Mouse (Mus musculus) forebrain, postnatal 0 days (tissue): ENCODE measurements around the gene Bex3. TPM values are rescaled to one million over a fixed set of nuclear protein-coding genes. Genes with fewer than 3 reads are reported as not detected.
A peak's percentile ranks its signal among the peaks of the same experiment; 100 is the strongest.

Experiments
- ATAC-seq: fragments of 200-750 bp; cut with Nextera tagmentation; 2 replicates; pipeline ENCODE4 v1.8.0; 2017; ENCODE audit warnings: mild to moderate bottlenecking, moderate library complexity
- DNase-seq: peaks from one replicate; pipeline ENCODE4 v3.0.0-alpha.2; 2015
- H3K27ac ChIP-seq: fragments of 300-500 bp; sonication (generic); 2 replicates; pipeline ENCODE4 v1.5.1; 2014; ENCODE audit warnings: low read depth, mild to moderate bottlenecking, antibody characterized with exemption, low read length, moderate library complexity, mixed read lengths
- H3K27me3 ChIP-seq: fragments of 300-500 bp; sonication (generic); 2 replicates; pipeline ENCODE4 v1.6.1; 2014; ENCODE audit warnings: mild to moderate bottlenecking, low read length, mixed read lengths; ENCODE audit not compliant: insufficient read depth
- H3K36me3 ChIP-seq: fragments of 300-500 bp; sonication (generic); 2 replicates; pipeline ENCODE4 v1.6.1; 2014; ENCODE audit warnings: mild to moderate bottlenecking, moderate library complexity; ENCODE audit not compliant: insufficient read depth
- H3K4me1 ChIP-seq: fragments of 300-500 bp; sonication (generic); 2 replicates; pipeline ENCODE4 v1.6.1; 2014; ENCODE audit warnings: antibody characterized with exemption; ENCODE audit not compliant: insufficient read depth
- H3K4me2 ChIP-seq: fragments of 300-500 bp; sonication (generic); 2 replicates; pipeline ENCODE4 v1.6.1; 2014; ENCODE audit warnings: low read depth, mild to moderate bottlenecking, moderate library complexity
- H3K4me3 ChIP-seq: fragments of 300-500 bp; sonication (generic); 2 replicates; pipeline ENCODE4 v1.5.1; 2014; ENCODE audit warnings: low read depth, low read length, mixed read lengths
- H3K9ac ChIP-seq: fragments of 300-500 bp; sonication (generic); 2 replicates; pipeline ENCODE4 v1.6.1; 2014; ENCODE audit warnings: mild to moderate bottlenecking
- H3K9me3 ChIP-seq: fragments of 300-500 bp; sonication (generic); 2 replicates; pipeline ENCODE4 v1.6.1; 2016; ENCODE audit warnings: low read length
- CTCF ChIP-seq: sonication (generic); IDR thresholded peaks from 2 replicates; pipeline ENCODE4 v1.5.1; 2016; ENCODE audit warnings: antibody characterized with exemption, control low read depth, low read depth
- WGBS: fragments of 180-500 bp; shearing (Covaris S2); extraction: QIAGEN DNeasy Blood & Tissue Kit; methylation state at CpG from one replicate; pipeline ENCODE4 v1.1.7; 2014; 5-methylcytosine and 5-hydroxymethylcytosine counted together
- polyA plus RNA-seq: library from polyadenylated mRNA; unstranded; fragments of >200 nt; fragmentation: Nextera tagmentation; extraction: Ambion mirVana; gene quantifications from 2 replicates; pipeline ENCODE4 v1.2.1, GENCODE M21; 2015
- total RNA-seq: library from RNA; depleted of rRNA; stranded (reverse); fragments of >200 nt; gene quantifications from 2 replicates; pipeline ENCODE4 v1.2.3, GENCODE M21; 2014

Bex3 gene
- total and polyA plus RNA-seq, 2 experiments from 2014 or later: 271 to 782 TPM

DNA sequence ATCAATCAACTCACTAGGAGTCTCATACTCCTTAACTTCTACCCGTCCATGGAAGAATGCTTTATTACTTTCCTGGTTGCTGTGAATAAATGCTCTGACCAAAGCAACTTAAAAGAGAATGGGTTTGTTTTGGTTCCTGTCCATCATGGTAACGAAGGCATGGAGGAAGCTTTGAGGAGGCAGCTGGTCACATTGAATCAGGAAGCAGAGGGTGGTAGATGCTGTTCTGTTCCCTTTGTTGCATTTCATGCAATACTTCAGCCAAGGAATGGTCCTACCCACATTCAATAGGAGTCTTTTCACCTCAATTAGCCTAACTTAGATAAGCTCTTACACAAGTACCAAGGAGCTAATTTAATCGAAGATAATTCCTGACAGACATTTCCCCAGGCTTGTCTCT lies 5.3 kb downstream of the Bex3 start:
- no peak for TF ChIP-seq CTCF
- Histone ChIP-seq H3K4me2 (no peak overlapping the region), H3K27me3 (no peaks in the 10 kb centered on the region), H3K4me1 (no peaks in the 10 kb centered on the region; the same call in 1 of the 2 replicates), H3K27ac (no peak overlapping the region), H3K9me3 (no peaks in the 10 kb centered on the region), H3K36me3 (no peaks in the 10 kb centered on the region), H3K9ac (no peak overlapping the region), H3K4me3 (no peak overlapping the region)
- DNase-seq: no peak
- WGBS: 27% methylated on average over 3 of the region's 3 CpGs
- no peak for ATAC-seq

DNA sequence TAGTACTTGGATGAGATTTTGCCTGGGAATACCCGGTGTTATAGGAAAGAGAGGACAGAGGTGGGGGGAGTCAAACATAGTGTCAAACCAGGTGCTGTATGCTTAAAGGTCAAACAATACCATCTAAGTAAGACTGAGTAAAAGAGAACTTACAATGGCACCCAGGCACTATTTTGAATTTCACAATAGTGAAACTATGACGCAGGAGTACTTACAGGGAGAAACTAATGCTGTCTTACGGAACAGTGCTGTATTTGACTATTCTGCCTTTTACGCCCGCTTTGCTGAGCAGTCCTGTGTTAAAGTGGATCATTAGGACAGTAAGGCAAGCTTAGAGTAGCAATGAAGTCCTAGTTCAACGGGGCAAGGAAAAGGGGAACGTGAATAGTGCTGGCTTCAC lies 7.5 kb downstream of the Bex3 start:
- Histone ChIP-seq H3K27me3 (no peaks in the 10 kb centered on the region), H3K4me3 (no peak overlapping the region), H3K9me3 (no peaks in the 10 kb centered on the region), H3K36me3 (no peaks in the 10 kb centered on the region), H3K4me1 (no peaks in the 10 kb centered on the region), H3K27ac (no peak overlapping the region), H3K4me2 (no peak overlapping the region), H3K9ac (no peak overlapping the region)
- no peak for TF ChIP-seq CTCF
- no peak for ATAC-seq
- no peak for DNase-seq
- WGBS: 77% methylated on average over 7 of the region's 7 CpGs

DNA sequence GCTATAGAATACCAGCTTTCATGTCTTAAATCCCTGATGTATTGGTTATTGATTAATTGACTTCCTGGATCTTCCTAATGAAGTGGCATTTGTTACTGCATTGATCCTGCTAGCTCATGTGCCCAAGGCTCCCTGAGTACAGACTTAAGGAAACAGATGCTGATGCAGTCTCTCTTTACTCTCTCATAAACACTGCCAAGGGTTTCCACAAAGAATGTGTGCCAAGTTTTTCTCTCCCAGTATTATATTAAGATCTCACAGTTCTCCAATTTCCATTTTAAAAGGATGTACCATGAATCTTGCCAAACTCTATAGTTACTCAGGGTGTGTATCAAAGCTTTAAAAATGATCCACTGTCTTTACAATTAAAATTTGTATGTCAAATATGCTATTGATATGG lies 8.3 kb downstream of the Bex3 start:
- ATAC-seq: no peak
- no peak overlapping the region for H3K4me3 ChIP-seq
- no peaks in the 10 kb centered on the region for H3K9me3 ChIP-seq
- no peak overlapping the region for H3K27ac ChIP-seq
- no peaks in the 10 kb centered on the region for H3K4me1 ChIP-seq
- no peak for TF ChIP-seq CTCF
- no peak for DNase-seq
- no peak overlapping the region for H3K4me2 ChIP-seq
- H3K27me3 ChIP-seq: no peaks in the 10 kb centered on the region
- H3K9ac ChIP-seq: no peak overlapping the region
- no peaks in the 10 kb centered on the region for H3K36me3 ChIP-seq

DNA sequence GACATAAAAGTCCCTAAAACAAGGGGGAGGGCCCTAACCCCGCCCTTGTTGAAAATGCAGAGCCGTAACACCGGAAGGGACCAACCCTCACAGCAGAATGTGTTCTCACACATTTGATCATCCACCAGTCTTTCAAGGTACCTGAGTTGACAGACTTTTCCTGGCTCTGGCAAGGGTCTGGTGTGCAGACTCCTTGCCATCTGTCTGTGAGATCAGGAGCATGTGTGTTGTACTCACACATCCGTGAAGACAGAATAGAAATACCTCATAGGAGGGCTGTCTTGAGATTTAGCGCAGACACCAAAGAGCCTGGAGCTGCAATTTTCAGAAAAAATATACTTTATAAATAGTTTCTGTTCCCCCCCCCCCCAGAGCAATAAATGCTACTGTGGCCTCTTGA lies 9.4 kb downstream of the Bex3 start:
- ATAC-seq: peak; percentile 82

DNA sequence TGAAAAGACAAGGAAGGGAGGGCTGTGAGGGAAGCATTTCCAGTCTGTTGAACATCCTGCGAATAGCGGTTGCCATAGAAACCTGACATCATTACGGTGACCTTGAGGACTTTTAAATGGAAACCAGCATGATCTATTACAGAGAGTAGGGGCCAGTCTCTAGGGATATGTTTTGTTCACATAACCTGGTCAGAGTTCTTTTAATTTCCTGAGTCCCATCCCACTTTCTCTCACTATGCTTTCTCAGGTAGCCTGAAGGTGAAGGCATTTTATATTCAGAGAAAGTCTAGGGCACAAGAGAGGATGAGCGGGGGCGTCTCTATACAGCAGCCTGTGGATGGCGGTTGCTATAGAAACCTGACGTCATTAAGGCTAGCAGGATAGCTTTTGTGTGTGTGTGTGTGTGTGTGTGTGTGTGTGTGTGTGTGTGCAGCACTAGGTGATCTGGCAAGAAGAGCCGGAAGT lies 20.8 kb downstream of the Bex3 start:
- ATAC-seq: peak; percentile 96
- 30% methylated on average over 8 of the region's 8 CpGs for WGBS
- H3K4me3 ChIP-seq: no peak overlapping the region

More for the DNA sequence above, 9.4 kb downstream of the Bex3 start:
- no peaks in the 10 kb centered on the region for H3K36me3 ChIP-seq
- H3K27me3 ChIP-seq: no peaks in the 10 kb centered on the region
- no peak overlapping the region for H3K9ac ChIP-seq
- no peak for TF ChIP-seq CTCF
- no peak overlapping the region for H3K27ac ChIP-seq
- no peak overlapping the region for H3K4me3 ChIP-seq
- peak; percentile 36 for DNase-seq
- no peak overlapping the region for H3K4me2 ChIP-seq
- no peaks in the 10 kb centered on the region for H3K4me1 ChIP-seq
- no peaks in the 10 kb centered on the region for H3K9me3 ChIP-seq
- WGBS: 59% methylated on average over 5 of the region's 5 CpGs

DNA sequence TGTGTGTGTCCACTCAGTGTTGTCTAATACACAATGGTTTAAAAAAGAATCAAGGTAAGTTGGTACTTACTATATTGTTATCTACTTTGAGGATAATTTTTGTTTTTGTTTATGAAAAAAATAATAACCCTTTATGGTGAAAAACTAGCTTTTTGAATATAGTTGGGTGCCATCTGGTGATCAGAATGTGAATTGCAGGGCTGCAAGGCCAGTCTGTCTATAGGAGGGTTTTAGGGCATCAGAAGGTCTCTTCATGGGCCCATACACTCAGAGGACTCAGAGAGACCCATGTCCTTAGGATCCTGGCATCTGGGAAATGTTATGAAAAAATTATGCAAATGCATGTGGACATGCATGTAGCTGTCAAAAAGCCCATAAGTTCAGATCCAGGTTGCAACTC lies 34.2 kb downstream of the Bex3 start:
- peak; percentile 70 for TF ChIP-seq CTCF
- Histone ChIP-seq H3K9me3 (no peaks in the 10 kb centered on the region), H3K27ac (no peak overlapping the region), H3K4me1 (no peaks in the 10 kb centered on the region), H3K9ac (no peak overlapping the region), H3K27me3 (no peaks in the 10 kb centered on the region), H3K4me2 (no peak overlapping the region), H3K4me3 (no peak overlapping the region), H3K36me3 (no peaks in the 10 kb centered on the region)
- peak; percentile 47; the same call in 1 of the 2 replicates for ATAC-seq
- peak; percentile 64 for DNase-seq

More for the DNA sequence above, 20.8 kb downstream of the Bex3 start:
- Histone ChIP-seq H3K9ac (no peak overlapping the region), H3K4me1 (no peaks in the 10 kb centered on the region), H3K4me2 (peak overlapping the region; percentile 33), H3K27me3 (no peaks in the 10 kb centered on the region), H3K36me3 (no peaks in the 10 kb centered on the region), H3K9me3 (no peaks in the 10 kb centered on the region), H3K27ac (0 out of 2 replicates have a peak overlapping the region, but pooled peaks have one; percentile 40)
- no peak for TF ChIP-seq CTCF
- DNase-seq: peak; percentile 75

DNA sequence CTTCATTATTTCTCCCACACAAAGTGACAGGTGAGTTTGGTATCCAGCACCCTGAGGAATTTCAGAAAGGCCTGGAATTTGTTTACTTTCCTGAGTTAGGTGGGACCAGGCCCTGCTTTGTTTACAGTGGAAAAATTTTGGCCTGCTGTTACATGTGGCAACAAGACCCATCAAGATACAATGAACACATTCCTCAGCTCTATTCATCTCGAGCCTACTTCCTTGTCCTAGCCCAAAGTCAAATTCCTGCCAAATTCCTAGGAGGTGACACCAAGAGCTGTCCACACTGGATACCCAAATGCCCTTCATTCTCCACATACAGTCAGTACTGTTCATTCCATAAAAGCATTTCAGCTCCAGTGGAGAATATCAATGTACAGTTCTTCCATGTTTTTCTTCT lies 36.1 kb downstream of the Bex3 start:
- Histone ChIP-seq H3K4me1 (no peaks in the 10 kb centered on the region), H3K27ac (no peak overlapping the region), H3K4me3 (no peak overlapping the region), H3K36me3 (no peaks in the 10 kb centered on the region), H3K9ac (no peak overlapping the region), H3K9me3 (no peaks in the 10 kb centered on the region), H3K4me2 (no peak overlapping the region), H3K27me3 (no peaks in the 10 kb centered on the region)
- ATAC-seq (no peak), DNase-seq (no peak)
- no peak for TF ChIP-seq CTCF
- WGBS: 52% methylated on average over 1 of the region's 1 CpGs
